Mouse (Mus musculus) CH12.LX (cell line): ENCODE results near the gene Wdpcp.

ENCODE experiments used
- CHD1 ChIP-seq: IDR thresholded peaks from 2 replicates; pipeline ENCODE4 v1.6.1; 2012; ENCODE audit warnings: low read depth, low read length, improper control_type of control experiment, inconsistent platforms
- CHD2 ChIP-seq: IDR thresholded peaks from 2 replicates; pipeline ENCODE4 v1.6.1; 2011; ENCODE audit warnings: low read length, improper control_type of control experiment
- CTCF ChIP-seq, 2 experiments: IDR thresholded peaks in 1 of 2; conservative IDR thresholded peaks in 1 of 2; 2 replicates each; pipeline ENCODE4 v1.5.1; 2011 to 2012; ENCODE audit warnings: low read depth in 2 of 2, low read length in 2 of 2, improper control_type of control experiment in 1 of 2, inconsistent platforms in 1 of 2, mild to moderate bottlenecking in 1 of 2, moderate library complexity in 1 of 2
- ELF1 ChIP-seq: IDR thresholded peaks from 2 replicates; pipeline ENCODE4 v1.6.1; 2014; ENCODE audit warnings: low read depth, mild to moderate bottlenecking, inconsistent platforms, low read length, improper control_type of control experiment
- EP300 ChIP-seq: IDR thresholded peaks from 2 replicates; pipeline ENCODE4 v1.6.1; 2011; ENCODE audit warnings: low read length, improper control_type of control experiment
- JUN ChIP-seq: IDR thresholded peaks from 2 replicates; pipeline ENCODE4 v1.6.1; 2011; ENCODE audit warnings: low read depth, mild to moderate bottlenecking, low read length, improper control_type of control experiment, moderate library complexity; ENCODE audit not compliant: insufficient read depth
- MAX ChIP-seq: IDR thresholded peaks from 2 replicates; pipeline ENCODE4 v1.6.1; 2011; ENCODE audit warnings: low read length, improper control_type of control experiment
- PAX5 ChIP-seq: IDR thresholded peaks from 2 replicates; pipeline ENCODE4 v1.6.1; 2012; ENCODE audit warnings: low read length, inconsistent platforms, mixed read lengths
- POLR2A ChIP-seq: IDR thresholded peaks from 2 replicates; pipeline ENCODE4 v1.6.1; 2011; ENCODE audit warnings: low read depth, mild to moderate bottlenecking, improper control_type of control experiment, low read length
- POLR2AphosphoS2 ChIP-seq: IDR thresholded peaks from 2 replicates; pipeline ENCODE4 v1.6.1; 2011; ENCODE audit warnings: low read depth, low read length, improper control_type of control experiment
- RAD21 ChIP-seq: IDR thresholded peaks from 2 replicates; pipeline ENCODE4 v1.6.1; 2011; ENCODE audit warnings: low read depth, mild to moderate bottlenecking, low read length, improper control_type of control experiment, moderate library complexity
- UBTF ChIP-seq: IDR thresholded peaks from 2 replicates; pipeline ENCODE4 v1.6.1; 2012; ENCODE audit warnings: low read depth, mild to moderate bottlenecking, inconsistent platforms, low read length, improper control_type of control experiment, moderate library complexity
- USF1 ChIP-seq: IDR thresholded peaks from 2 replicates; pipeline ENCODE4 v1.6.1; 2014; ENCODE audit warnings: low read depth, mild to moderate bottlenecking, inconsistent platforms, low read length, improper control_type of control experiment

- no peak for TF ChIP-seq UBTF
- TF ChIP-seq JUN, result no peak
- no peak for TF ChIP-seq CTCF (conservative IDR thresholded peaks at IDR 0.05 in 1 of 2, IDR thresholded peaks at IDR 0.05 in 1 of 2; ENCODE audit: low read depth in 2 of 2, low read length in 2 of 2)
- TF ChIP-seq CHD2, result no peak
- no peak for TF ChIP-seq POLR2A
- no peak for TF ChIP-seq CHD1
- no peak for TF ChIP-seq ELF1
- no peak for TF ChIP-seq POLR2AphosphoS2
- TF ChIP-seq RAD21, result no peak
- no peak for TF ChIP-seq MAX
- TF ChIP-seq USF1, result no peak
- TF ChIP-seq PAX5, result no peak
- no peak for TF ChIP-seq EP300
Observed at GRCm38 (mm10) chr11:21870863-21871262, 298.8 kb downstream of the Wdpcp start.
